22 mouse cellular contexts compared by ENCODE assay signal in the genomic region with DNA sequence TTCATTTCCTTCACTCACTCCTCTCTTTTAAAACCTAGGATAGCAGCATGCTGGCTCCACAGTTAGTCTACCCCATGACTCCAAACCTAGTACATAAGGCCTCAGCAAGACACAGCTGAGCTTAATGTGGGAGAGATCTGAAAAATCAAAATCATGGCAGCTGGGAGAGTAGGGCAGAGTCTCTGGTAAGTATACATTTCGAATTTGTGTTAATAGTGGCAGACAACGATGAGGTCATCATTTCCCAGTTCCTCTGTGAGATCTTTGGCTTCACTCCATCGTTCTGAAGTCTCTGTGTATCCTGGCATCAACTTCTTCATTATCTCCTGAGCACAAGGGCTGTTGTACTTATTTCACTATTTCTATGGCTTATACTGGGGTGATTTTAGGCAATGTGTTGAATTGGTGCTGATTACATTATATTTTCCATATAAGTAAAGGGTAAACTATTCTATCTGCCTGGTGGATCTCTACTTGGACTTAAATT. TPM values are rescaled to one million over a fixed set of nuclear protein-coding genes. Genes with fewer than 3 reads are reported as not detected.
"Had no signal": no experiment of that assay in that cellular context is flagged by ENCODE, and none has a peak within 500 bp of the region (broad histone marks: within the 10 kb centered on the region; RNA-seq: fewer than 3 reads in every experiment).

A gene (minus strand): TSS at position 51 of the 487 bp plus-strand sequence.

- H3K9ac ChIP-seq: kidney, embryonic 15.5 days; limb, embryonic 13.5 days; midbrain, embryonic 12.5 days; neural tube, embryonic 13.5 days; stomach, embryonic 15.5 days had no signal

- H3K27ac ChIP-seq: kidney, embryonic 15.5 days; limb, embryonic 13.5 days; midbrain, embryonic 12.5 days; neural tube, embryonic 13.5 days; stomach, embryonic 15.5 days had no signal

- H3K9me3 ChIP-seq: kidney, embryonic 15.5 days; limb, embryonic 13.5 days; midbrain, embryonic 12.5 days; neural tube, embryonic 13.5 days; stomach, embryonic 15.5 days had no signal

- H3K27me3 ChIP-seq: kidney, embryonic 15.5 days; limb, embryonic 13.5 days; midbrain, embryonic 12.5 days; neural tube, embryonic 13.5 days; stomach, embryonic 15.5 days had no signal

- H3K36me3 ChIP-seq: kidney, embryonic 15.5 days; limb, embryonic 13.5 days; midbrain, embryonic 12.5 days; neural tube, embryonic 13.5 days; stomach, embryonic 15.5 days had no signal

- ATAC-seq: midbrain, embryonic 16.5 days had no signal

- H3K4me3 ChIP-seq: kidney, embryonic 15.5 days; limb, embryonic 13.5 days; midbrain, embryonic 12.5 days; neural tube, embryonic 13.5 days; stomach, embryonic 15.5 days had no signal

- H3K4me2 ChIP-seq: kidney, embryonic 15.5 days; limb, embryonic 13.5 days; midbrain, embryonic 12.5 days; neural tube, embryonic 13.5 days; stomach, embryonic 15.5 days had no signal

- DNase-seq: kidney, adult 2 months; kidney, postnatal 14 days; left cerebral cortex, postnatal 4 days; retina, postnatal 1 day; right cerebral cortex, postnatal 4 days; thymus, adult 2 months; thymus, postnatal 4 days had no signal

- H3K4me1 ChIP-seq: limb, embryonic 13.5 days; midbrain, embryonic 12.5 days; neural tube, embryonic 13.5 days; stomach, embryonic 15.5 days had no signal

RNA-seq across cellular contexts. Expression of the gene that starts here (rescaled TPM):
- total RNA-seq: layer of hippocampus, adult 8-10 months; layer of hippocampus, postnatal 14 days; left cerebral cortex, adult 18-20 months; left cerebral cortex, postnatal 10 days; left cerebral cortex, postnatal 4 days; megakaryocyte, adult 5-6 weeks had no signal
- polyA plus RNA-seq: kidney, adult 2 months; kidney, embryonic 15.5 days; large intestine, adult 2 months; limb, embryonic 13.5 days; liver, embryonic 16.5 days; lung, embryonic 16.5 days; midbrain, embryonic 12.5 days; midbrain, embryonic 16.5 days; spleen, adult 2 months; stomach, embryonic 15.5 days; thymus, adult 2 months had no signal
